Mouse (Mus musculus) kidney, adult 9 months (tissue): ENCODE measurements around the gene Nckap5.

ENCODE experiments used
- DNase-seq: peaks from one replicate; pipeline ENCODE4 v3.0.0; 2022

The Nckap5 gene

GRCm38 (mm10) chr1:126341806-126342205 is 488.8 kb downstream of the Nckap5 start:
- DNase-seq, result no peak

- no peak for DNase-seq
These were observed 491.3 kb downstream of the Nckap5 start for GRCm38 (mm10) chr1:126339250-126339649.

GRCm38 (mm10) chr1:126334202-126334601 is 496.4 kb downstream of the Nckap5 start:
- no peak for DNase-seq

- no peak for DNase-seq
These were observed 498.6 kb downstream of the Nckap5 start for GRCm38 (mm10) chr1:126332026-126332425.

GRCm38 (mm10) chr1:126320696-126321095 is 509.9 kb downstream of the Nckap5 start:
- DNase-seq, result no peak

- DNase-seq, result no peak
These were observed 512.6 kb downstream of the Nckap5 start for GRCm38 (mm10) chr1:126317874-126318607.

GRCm38 (mm10) chr1:126317345-126317744 is 513.3 kb downstream of the Nckap5 start:
- no peak for DNase-seq

- DNase-seq, result no peak
These were observed 513.7 kb downstream of the Nckap5 start for GRCm38 (mm10) chr1:126316866-126317265.

- DNase-seq, result no peak
These were observed 529.5 kb downstream of the Nckap5 start for GRCm38 (mm10) chr1:126301129-126301528.

- no peak for DNase-seq
These were observed 565.7 kb downstream of the Nckap5 start for GRCm38 (mm10) chr1:126264931-126265330.

GRCm38 (mm10) chr1:126254364-126254763 is 576.2 kb downstream of the Nckap5 start:
- no peak for DNase-seq

- no peak for DNase-seq
These were observed 576.7 kb downstream of the Nckap5 start for GRCm38 (mm10) chr1:126253934-126254333.

GRCm38 (mm10) chr1:126233196-126233595 is 597.4 kb downstream of the Nckap5 start:
- DNase-seq, result no peak

- DNase-seq, result no peak
These were observed 599.4 kb downstream of the Nckap5 start for GRCm38 (mm10) chr1:126231199-126231598.

- no peak for DNase-seq
These were observed 620.4 kb downstream of the Nckap5 start for GRCm38 (mm10) chr1:126210212-126210611.

- DNase-seq, result no peak
These were observed 620.9 kb downstream of the Nckap5 start for GRCm38 (mm10) chr1:126209743-126210142.

GRCm38 (mm10) chr1:126209131-126209530 is 621.5 kb downstream of the Nckap5 start:
- DNase-seq, result no peak

GRCm38 (mm10) chr1:126196937-126197336 is 633.7 kb downstream of the Nckap5 start:
- no peak for DNase-seq

- no peak for DNase-seq
These were observed 640.2 kb downstream of the Nckap5 start for GRCm38 (mm10) chr1:126190353-126190752.

- DNase-seq, result no peak
These were observed 646.8 kb downstream of the Nckap5 start for GRCm38 (mm10) chr1:126183751-126184150.

GRCm38 (mm10) chr1:126168579-126168978 is 662.0 kb downstream of the Nckap5 start:
- DNase-seq, result no peak

GRCm38 (mm10) chr1:126168131-126168530 is 662.5 kb downstream of the Nckap5 start:
- no peak for DNase-seq

GRCm38 (mm10) chr1:126167546-126167945 is 663.1 kb downstream of the Nckap5 start:
- DNase-seq, result no peak

- DNase-seq, result no peak
These were observed 671.3 kb downstream of the Nckap5 start for GRCm38 (mm10) chr1:126159287-126159686.

- DNase-seq, result no peak
These were observed 674.8 kb downstream of the Nckap5 start for GRCm38 (mm10) chr1:126155816-126156215.
